Mouse (Mus musculus) olfactory bulb, adult 2 months (tissue): ENCODE results near the gene Dnajc4. TPM values are rescaled to one million over a fixed set of nuclear protein-coding genes. Genes with fewer than 3 reads are reported as not detected.

Experiments used
- H3K27ac ChIP-seq: fragments of 200-500 bp; 2 replicates; pipeline ENCODE4 v1.5.1; 2012; ENCODE audit warnings: low read depth, low read length; ENCODE audit not compliant: insufficient read depth
- H3K4me1 ChIP-seq: fragments of 200-500 bp; 2 replicates; pipeline ENCODE4 v1.6.1; 2012; ENCODE audit warnings: low read length; ENCODE audit not compliant: control insufficient read depth, insufficient read depth
- H3K4me3 ChIP-seq: fragments of 200-500 bp; 2 replicates; pipeline ENCODE4 v1.5.1; 2012; ENCODE audit warnings: mild to moderate bottlenecking, low read depth, low read length, moderate library complexity; ENCODE audit not compliant: insufficient read depth
- CTCF ChIP-seq: fragments of 200-500 bp; IDR thresholded peaks from 2 replicates; pipeline ENCODE4 v1.5.1; 2012; ENCODE audit warnings: low read depth, mild to moderate bottlenecking, low read length, moderate library complexity; ENCODE audit not compliant: insufficient read depth
- POLR2A ChIP-seq: fragments of 200-500 bp; IDR thresholded peaks from 2 replicates; pipeline ENCODE4 v1.6.1; 2012; ENCODE audit warnings: mild to moderate bottlenecking, low read depth, low read length, moderate library complexity; ENCODE audit not compliant: insufficient read depth
- WGBS: fragments of 180-500 bp; shearing (Covaris S2); methylation state at CpG from one replicate; pipeline ENCODE4 v1.1.7; 2018; 5-methylcytosine and 5-hydroxymethylcytosine counted together
- polyA plus RNA-seq: library from polyadenylated mRNA; stranded (reverse); fragments of >200 nt; gene quantifications from 2 replicates; pipeline ENCODE4 v1.2.4, GENCODE M21; 2012; ENCODE audit warnings: low replicate concordance; ENCODE audit not compliant: missing spikeins, insufficient read depth, insufficient read length

The Dnajc4 gene
- polyA plus RNA-seq, 1 experiment, result not detected

DNA sequence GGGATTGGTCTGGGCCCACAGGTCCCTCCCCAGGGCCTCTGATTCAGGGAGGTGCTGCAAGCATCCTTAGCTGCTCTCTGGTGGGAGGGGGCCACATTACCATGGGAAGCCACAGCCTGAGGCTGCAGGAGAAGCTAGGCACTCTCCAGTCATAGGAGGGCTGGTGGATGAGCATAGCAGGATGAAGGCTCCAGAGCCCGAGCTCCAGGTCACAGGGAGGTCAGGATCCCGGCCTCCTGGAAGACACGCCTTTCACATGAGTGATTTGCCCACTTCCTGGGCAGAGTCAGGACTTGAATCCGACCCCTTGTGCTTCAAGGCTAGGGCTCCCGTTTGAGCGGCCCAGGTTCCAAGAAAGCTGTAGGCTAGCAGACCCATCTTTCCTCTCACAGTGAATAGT, 20.7 kb downstream of the Dnajc4 start:
- TF ChIP-seq POLR2A, result no peak
- TF ChIP-seq CTCF, result no peak
- Histone ChIP-seq H3K4me3 (no peak overlapping the region), H3K4me1 (peaks cover 31% of the 10 kb centered on the region), H3K27ac (no peak overlapping the region)
- 74% methylated on average over 6 of the region's 6 CpGs for WGBS

GRCm38 (mm10) chr19:6970460-6971085, 21.8 kb downstream of the Dnajc4 start:
- no peak for TF ChIP-seq POLR2A
- no peak for TF ChIP-seq CTCF
- Histone ChIP-seq H3K27ac (no peak overlapping the region), H3K4me1 (peaks cover 22% of the 10 kb centered on the region), H3K4me3 (no peak overlapping the region)
- WGBS, result 26% methylated on average over 11 of the region's 11 CpGs

DNA sequence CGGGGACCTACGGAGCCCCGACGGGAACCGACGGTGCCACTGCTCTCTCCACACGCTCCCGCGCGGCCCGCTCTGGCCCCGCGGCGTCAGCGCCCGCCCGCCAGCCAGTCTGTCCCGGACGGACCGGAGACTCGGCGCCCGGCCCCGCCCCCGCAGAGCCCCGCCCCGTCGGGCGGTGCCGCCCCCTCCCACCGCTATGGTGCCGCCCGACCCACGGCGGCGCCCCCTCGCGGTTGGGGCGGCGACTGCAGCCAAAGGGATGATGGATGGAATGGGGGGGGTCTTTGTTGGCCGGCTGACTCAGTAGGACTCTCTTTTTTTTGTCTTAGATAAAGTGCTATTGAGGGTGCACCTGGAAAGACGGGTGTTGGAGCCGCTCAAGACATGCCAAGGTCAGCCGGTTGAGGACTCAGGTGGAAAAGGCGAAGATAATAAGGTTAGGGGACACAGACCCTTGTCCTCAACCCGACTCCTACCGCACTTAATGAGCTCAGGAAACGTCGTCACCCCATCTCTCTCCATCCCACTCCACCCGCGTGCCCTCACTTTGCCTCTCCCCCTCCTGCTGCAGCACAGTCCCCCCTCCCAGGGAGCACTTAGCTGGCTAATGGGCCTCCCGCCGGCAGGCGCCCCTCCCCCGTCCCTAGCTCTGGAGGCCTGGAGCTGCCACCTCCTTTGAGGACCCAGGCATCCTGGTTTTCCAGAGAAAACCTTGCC, 22.5 kb downstream of the Dnajc4 start:
- TF ChIP-seq CTCF, result peak; percentile 58
- no peak for TF ChIP-seq POLR2A
- Histone ChIP-seq H3K4me1 (peaks cover 22% of the 10 kb centered on the region), H3K27ac (no peak overlapping the region), H3K4me3 (peak overlapping the region; percentile 48)
- WGBS, result 2% methylated on average over 55 of the region's 55 CpGs

- Histone ChIP-seq H3K4me1 (peaks cover 22% of the 10 kb centered on the region), H3K4me3 (peak overlapping the region; percentile 48), H3K27ac (no peak overlapping the region)
- no peak for TF ChIP-seq CTCF
- no peak for TF ChIP-seq POLR2A
- WGBS, result 4% methylated on average over 20 of the region's 20 CpGs
These were observed 23.1 kb downstream of the Dnajc4 start for GRCm38 (mm10) chr19:6969291-6969664.

DNA sequence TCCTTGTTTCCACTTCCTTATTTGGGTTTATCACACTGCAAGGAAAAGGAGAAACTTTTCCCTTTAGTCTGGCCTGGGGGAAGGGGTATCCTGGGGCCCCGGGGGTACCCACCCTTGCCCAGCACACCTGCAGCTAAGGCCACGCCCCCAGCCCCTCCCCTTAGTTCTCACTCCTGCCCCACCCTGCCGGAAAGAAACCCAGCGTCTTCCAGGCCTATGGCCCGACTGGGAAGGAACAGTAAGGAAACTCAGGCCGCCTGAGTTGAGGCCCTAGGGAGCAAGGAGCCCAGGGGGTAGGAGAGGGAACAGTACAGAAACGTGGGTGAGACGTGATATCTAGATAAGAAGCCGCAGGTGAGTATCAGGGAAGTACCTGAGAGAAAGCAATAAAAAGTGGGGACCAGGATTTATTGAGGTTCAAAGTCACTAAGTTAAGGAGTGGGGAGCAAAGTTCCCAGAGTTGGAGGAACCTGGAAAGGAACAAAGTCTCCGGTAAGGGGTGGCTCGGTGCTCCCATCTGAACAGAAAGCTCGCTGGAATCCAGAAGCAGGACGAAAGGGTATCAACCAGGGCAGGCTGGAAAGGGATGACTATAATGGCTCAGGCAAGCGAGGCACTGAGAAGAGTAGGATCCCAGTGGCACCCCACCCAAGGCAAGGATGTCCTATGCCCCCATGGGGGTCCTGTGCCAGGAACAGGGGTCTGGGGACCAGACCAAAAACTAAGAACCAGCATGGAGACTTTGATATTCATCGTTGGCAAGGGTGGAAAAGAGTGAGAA, 23.7 kb downstream of the Dnajc4 start:
- H3K4me1 ChIP-seq, result peaks cover 20% of the 10 kb centered on the region
- no peak for TF ChIP-seq POLR2A
- no peak for TF ChIP-seq CTCF
- H3K27ac ChIP-seq, result no peak overlapping the region
- WGBS, result 36% methylated on average over 15 of the region's 15 CpGs
- H3K4me3 ChIP-seq, result peak overlapping the region; percentile 48; the same call in 1 of the 2 replicates

- H3K4me3 ChIP-seq, result no peak overlapping the region
- WGBS, result 84% methylated on average over 10 of the region's 10 CpGs
- TF ChIP-seq CTCF (no peak), POLR2A (no peak)
- H3K27ac ChIP-seq, result no peak overlapping the region
- peaks cover 10% of the 10 kb centered on the region for H3K4me1 ChIP-seq
These were observed 35.9 kb downstream of the Dnajc4 start for GRCm38 (mm10) chr19:6956461-6956860.

DNA sequence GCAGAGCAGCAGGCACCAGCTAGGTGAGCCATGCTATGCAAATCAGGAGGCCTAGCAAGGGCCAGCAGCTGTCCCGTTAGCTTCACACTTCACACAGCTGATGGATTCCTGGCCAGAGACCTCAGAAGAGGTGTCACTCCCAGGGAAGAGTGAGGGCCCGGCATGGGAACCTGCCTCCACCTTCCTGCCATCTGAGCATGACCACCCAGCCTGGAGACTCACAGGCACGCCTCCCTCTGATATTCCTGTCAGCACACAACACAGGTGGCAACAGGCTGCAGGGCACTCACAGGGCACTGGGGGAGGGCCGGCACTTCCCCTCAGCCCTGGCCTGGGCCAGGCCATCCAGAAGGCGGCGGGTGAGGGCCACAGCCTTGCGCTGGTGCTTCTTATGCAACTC, 36.9 kb downstream of the Dnajc4 start:
- no peak for TF ChIP-seq POLR2A
- TF ChIP-seq CTCF, result no peak
- no peak overlapping the region for H3K4me3 ChIP-seq
- 87% methylated on average over 7 of the region's 7 CpGs for WGBS
- H3K4me1 ChIP-seq, result peaks cover 10% of the 10 kb centered on the region
- no peak overlapping the region for H3K27ac ChIP-seq

DNA sequence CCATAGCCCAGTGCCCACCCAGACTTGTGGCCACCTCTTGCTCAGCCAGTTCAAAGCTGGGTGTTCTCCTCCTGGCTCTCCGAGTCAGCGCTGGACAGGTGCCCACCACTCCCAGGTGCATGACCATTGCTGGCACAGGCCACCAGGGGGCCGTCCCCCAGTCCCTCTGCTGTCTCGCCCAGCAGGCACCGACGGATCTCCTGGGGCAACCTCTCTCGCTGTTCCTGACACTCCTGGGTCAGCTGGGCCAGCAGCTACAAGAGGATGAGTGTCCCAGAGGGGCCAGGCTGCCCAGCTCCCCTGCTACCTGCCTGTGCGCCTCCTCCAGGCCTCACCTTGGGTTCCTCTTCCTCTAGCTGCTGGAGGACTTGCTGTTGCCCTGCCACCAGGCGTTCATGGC, 38.3 kb downstream of the Dnajc4 start:
- peaks cover 10% of the 10 kb centered on the region for H3K4me1 ChIP-seq
- TF ChIP-seq POLR2A (no peak), CTCF (no peak)
- 53% methylated on average over 9 of the region's 9 CpGs for WGBS
- H3K27ac ChIP-seq, result no peak overlapping the region
- H3K4me3 ChIP-seq, result no peak overlapping the region

DNA sequence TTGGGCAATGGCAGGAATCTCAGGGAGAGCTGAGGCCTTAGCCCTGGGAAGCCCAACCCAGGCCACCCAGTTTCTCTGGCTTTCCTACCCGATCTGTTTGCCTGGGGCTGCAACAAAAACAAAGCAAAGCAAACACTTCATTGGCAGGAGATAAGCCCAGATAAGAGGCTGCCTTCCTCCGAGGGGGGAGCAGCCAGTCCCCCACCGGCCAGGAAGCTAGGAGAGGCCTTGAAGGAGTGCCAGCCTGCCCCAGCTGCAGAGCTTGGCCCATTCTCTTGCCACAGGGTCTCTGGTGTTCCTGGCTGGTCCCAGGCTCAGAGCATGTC, 39.7 kb downstream of the Dnajc4 start:
- Histone ChIP-seq H3K4me1 (peaks cover 10% of the 10 kb centered on the region), H3K4me3 (peak overlapping the region; percentile 62), H3K27ac (peak overlapping the region; percentile 76)
- TF ChIP-seq CTCF, result no peak
- no peak for TF ChIP-seq POLR2A
- 13% methylated on average over 3 of the region's 3 CpGs for WGBS
